Mouse (Mus musculus) midbrain, embryonic 16.5 days (tissue): ENCODE results near the gene Gm21961. TPM values are rescaled to one million over a fixed set of nuclear protein-coding genes. Genes with fewer than 3 reads are reported as not detected.
"Not testable (repeated sequence)": the region's sequence is repeated elsewhere in the genome, so short reads cannot be mapped to it uniquely, and the experiment has no call there.

Experiments
- ATAC-seq: fragments of 200-750 bp; cut with Nextera tagmentation; 2 replicates; pipeline ENCODE4 v1.8.0; 2017; ENCODE audit warnings: moderate TSS enrichment
- H3K27ac ChIP-seq: fragments of 300-500 bp; sonication (generic); 2 replicates; pipeline ENCODE4 v1.5.1; 2014; ENCODE audit warnings: mild to moderate bottlenecking, low read length, mixed read lengths
- H3K27me3 ChIP-seq: fragments of 300-500 bp; sonication (generic); 2 replicates; pipeline ENCODE4 v1.6.1; 2014; ENCODE audit warnings: low read depth, low read length, mixed read lengths; ENCODE audit not compliant: control insufficient read depth, insufficient read depth
- H3K36me3 ChIP-seq: fragments of 300-500 bp; sonication (generic); 2 replicates; pipeline ENCODE4 v1.6.1; 2014; ENCODE audit warnings: mild to moderate bottlenecking, low read length, moderate library complexity, mixed read lengths; ENCODE audit not compliant: control insufficient read depth, insufficient read depth
- H3K4me1 ChIP-seq: fragments of 300-500 bp; sonication (generic); 2 replicates; pipeline ENCODE4 v1.6.1; 2014; ENCODE audit warnings: mild to moderate bottlenecking, low read length, mixed read lengths; ENCODE audit not compliant: control insufficient read depth, insufficient read depth
- H3K4me2 ChIP-seq: fragments of 300-500 bp; sonication (generic); 2 replicates; pipeline ENCODE4 v1.6.1; 2014; ENCODE audit warnings: mild to moderate bottlenecking, low read length, mixed read lengths
- H3K4me3 ChIP-seq: fragments of 300-500 bp; sonication (generic); 2 replicates; pipeline ENCODE4 v1.5.1; 2014; ENCODE audit warnings: low read depth, mild to moderate bottlenecking, low read length, moderate library complexity, mixed read lengths
- H3K9ac ChIP-seq: fragments of 300-500 bp; sonication (generic); 2 replicates; pipeline ENCODE4 v1.6.1; 2014; ENCODE audit warnings: low read depth, low read length, mixed read lengths
- H3K9me3 ChIP-seq: fragments of 300-500 bp; sonication (generic); replicated peaks from 2 replicates; pipeline ENCODE4 v1.6.1; 2014; ENCODE audit warnings: mild to moderate bottlenecking, low read length, mixed read lengths; ENCODE audit not compliant: control insufficient read depth, poor library complexity, severe bottlenecking
- WGBS: fragments of 180-500 bp; shearing (Covaris S2); extraction: QIAGEN DNeasy Blood & Tissue Kit; methylation state at CpG from one replicate; pipeline ENCODE4 v1.1.7; 2014; 5-methylcytosine and 5-hydroxymethylcytosine counted together
- polyA plus RNA-seq: library from polyadenylated mRNA; unstranded; fragments of >200 nt; fragmentation: Nextera tagmentation; extraction: Ambion mirVana; gene quantifications from 2 replicates; pipeline ENCODE4 v1.2.1, GENCODE M21; 2015

The Gm21961 gene
- polyA plus RNA-seq: not detected in 2 replicates

- H3K9me3 ChIP-seq: no peaks in the 10 kb centered on the region
- H3K4me2 ChIP-seq: no peak within 1 kb of the TSS
- no peak within 1 kb of the TSS for H3K9ac ChIP-seq
- no peaks in the 10 kb centered on the region for H3K4me1 ChIP-seq
- no peak for ATAC-seq
- H3K27ac ChIP-seq: no peak within 1 kb of the TSS
- H3K4me3 ChIP-seq: no peak within 1 kb of the TSS
- WGBS: 93% methylated on average over 5 of the region's 5 CpGs
- H3K27me3 ChIP-seq: no peaks in the 10 kb centered on the region
- no peaks in the 10 kb centered on the region for H3K36me3 ChIP-seq
Observed at GRCm38 (mm10) chr15:65014804-65015203, at the start of gene Gm21961. Gene Gm21961, minus strand, starts transcription at chr15:65014904.

GRCm38 (mm10) chr15:65041999-65042398, 27.3 kb upstream of the Gm21961 start:
- Histone ChIP-seq H3K36me3 (no peaks in the 10 kb centered on the region), H3K9me3 (no peaks in the 10 kb centered on the region), H3K9ac (no peak overlapping the region), H3K4me3 (no peak overlapping the region), H3K27ac (no peak overlapping the region), H3K27me3 (no peaks in the 10 kb centered on the region), H3K4me1 (no peaks in the 10 kb centered on the region), H3K4me2 (no peak overlapping the region)
- ATAC-seq: no peak
- 36% methylated on average over 4 of the region's 4 CpGs for WGBS

- H3K4me2 ChIP-seq, H3K27ac ChIP-seq, H3K4me1 ChIP-seq, H3K4me3 ChIP-seq, H3K9ac ChIP-seq, H3K27me3 ChIP-seq, ATAC-seq, H3K36me3 ChIP-seq, H3K9me3 ChIP-seq: not testable (repeated sequence)
Observed at GRCm38 (mm10) chr15:65039216-65039615, 24.5 kb upstream of the Gm21961 start.

- no peak overlapping the region for H3K27ac ChIP-seq
- 81% methylated on average over 1 of the region's 1 CpGs for WGBS
- H3K9me3 ChIP-seq: no peaks in the 10 kb centered on the region
- no peaks in the 10 kb centered on the region for H3K27me3 ChIP-seq
- H3K4me1 ChIP-seq: no peaks in the 10 kb centered on the region
- no peaks in the 10 kb centered on the region for H3K36me3 ChIP-seq
- ATAC-seq: no peak
- H3K4me2 ChIP-seq: no peak overlapping the region
- no peak overlapping the region for H3K9ac ChIP-seq
- no peak overlapping the region for H3K4me3 ChIP-seq
Observed at GRCm38 (mm10) chr15:65017971-65018370, 3.3 kb upstream of the Gm21961 start.

GRCm38 (mm10) chr15:65006177-65006576, 8.5 kb downstream of the Gm21961 start:
- Histone ChIP-seq H3K9me3 (no peaks in the 10 kb centered on the region), H3K4me3 (no peak overlapping the region), H3K27ac (no peak overlapping the region), H3K27me3 (no peaks in the 10 kb centered on the region), H3K4me1 (no peaks in the 10 kb centered on the region), H3K4me2 (no peak overlapping the region), H3K9ac (no peak overlapping the region), H3K36me3 (no peaks in the 10 kb centered on the region)
- no peak for ATAC-seq

GRCm38 (mm10) chr15:64994498-64994897, 20.2 kb downstream of the Gm21961 start:
- no peaks in the 10 kb centered on the region for H3K9me3 ChIP-seq
- no peak overlapping the region for H3K4me2 ChIP-seq
- H3K4me3 ChIP-seq: no peak overlapping the region
- no peak for ATAC-seq
- H3K27me3 ChIP-seq: no peaks in the 10 kb centered on the region
- WGBS: 88% methylated on average over 4 of the region's 4 CpGs
- no peaks in the 10 kb centered on the region for H3K36me3 ChIP-seq
- no peaks in the 10 kb centered on the region for H3K4me1 ChIP-seq
- H3K27ac ChIP-seq: no peak overlapping the region
- no peak overlapping the region for H3K9ac ChIP-seq

GRCm38 (mm10) chr15:64979976-64980375, 34.7 kb downstream of the Gm21961 start:
- Histone ChIP-seq H3K4me2 (no peak overlapping the region), H3K4me3 (no peak overlapping the region), H3K36me3 (no peaks in the 10 kb centered on the region), H3K9me3 (no peaks in the 10 kb centered on the region), H3K27me3 (no peaks in the 10 kb centered on the region), H3K9ac (no peak overlapping the region), H3K27ac (no peak overlapping the region), H3K4me1 (no peaks in the 10 kb centered on the region)
- no peak for ATAC-seq
- WGBS: 72% methylated on average over 2 of the region's 2 CpGs

GRCm38 (mm10) chr15:64976044-64976805, 38.5 kb downstream of the Gm21961 start:
- Histone ChIP-seq H3K27me3 (no peaks in the 10 kb centered on the region), H3K36me3 (no peaks in the 10 kb centered on the region), H3K4me3 (no peak overlapping the region), H3K4me2 (no peak overlapping the region), H3K9ac (no peak overlapping the region), H3K9me3 (no peaks in the 10 kb centered on the region), H3K27ac (no peak overlapping the region), H3K4me1 (no peaks in the 10 kb centered on the region)
- ATAC-seq: no peak
- 93% methylated on average over 7 of the region's 7 CpGs for WGBS
